Mouse (Mus musculus) right cerebral cortex, adult 18-20 months (tissue): Measurements from ENCODE around the gene Masp2.

Experiments used
- DNase-seq: peaks from one replicate; pipeline ENCODE4 v3.0.0; 2022; ENCODE audit warnings: mixed read lengths

Masp2 gene

DNA sequence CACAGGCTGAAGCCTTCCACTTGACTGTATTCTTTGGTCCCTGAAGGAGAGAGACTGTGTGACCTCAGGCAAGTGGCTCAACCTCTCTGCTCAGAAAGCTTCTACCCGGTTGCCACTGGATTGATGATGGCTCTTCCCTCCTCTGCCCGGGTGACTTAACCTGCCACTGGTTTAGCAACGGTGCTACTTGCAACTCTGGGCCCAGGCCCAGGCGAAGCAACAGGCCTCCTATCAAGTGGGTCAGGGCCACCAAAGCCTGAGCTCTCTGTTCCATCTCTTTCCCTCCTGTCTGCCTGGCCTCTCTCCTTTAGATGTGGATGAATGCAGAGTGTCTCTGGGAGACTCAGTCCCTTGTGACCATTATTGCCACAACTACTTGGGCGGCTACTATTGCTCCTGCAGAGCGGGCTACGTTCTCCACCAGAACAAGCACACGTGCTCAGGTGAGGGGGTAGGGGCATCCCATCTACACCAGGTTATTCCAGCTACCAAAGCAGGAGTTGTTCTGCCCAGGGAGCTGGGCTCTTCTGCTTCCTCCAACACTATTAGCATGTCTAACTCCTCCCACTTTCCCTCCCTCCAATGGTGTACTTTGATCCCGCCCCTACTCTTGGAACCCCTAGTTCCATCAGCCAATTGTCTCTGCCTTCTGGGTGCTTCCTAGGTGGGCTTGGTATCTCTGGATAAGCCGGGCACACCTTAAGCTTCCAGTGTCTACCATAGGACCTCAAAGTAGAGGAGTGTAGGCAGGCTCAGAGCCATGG lies 1.2 kb downstream of the Masp2 start:
- DNase-seq, result no peak

DNA sequence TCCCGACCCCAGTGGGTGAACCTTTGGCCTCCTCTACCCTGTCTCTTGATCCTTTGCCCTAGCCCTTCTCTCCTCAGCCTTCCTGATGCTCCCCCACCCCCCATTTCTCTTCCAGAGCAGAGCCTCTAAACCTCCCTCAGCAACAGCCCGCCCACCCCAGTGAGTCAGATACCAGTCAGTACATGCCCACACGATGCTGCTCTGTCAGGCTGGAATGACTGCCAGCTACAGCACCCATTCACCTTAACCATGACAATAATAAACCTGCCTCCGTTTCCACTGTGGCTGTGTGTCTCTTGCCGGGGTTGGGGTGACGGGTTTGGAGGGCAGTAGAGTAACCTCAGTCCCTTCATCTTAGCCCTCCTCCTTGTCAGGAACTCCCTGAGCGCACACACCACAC lies 1.8 kb downstream of the Masp2 start:
- DNase-seq, result peak; percentile 88

DNA sequence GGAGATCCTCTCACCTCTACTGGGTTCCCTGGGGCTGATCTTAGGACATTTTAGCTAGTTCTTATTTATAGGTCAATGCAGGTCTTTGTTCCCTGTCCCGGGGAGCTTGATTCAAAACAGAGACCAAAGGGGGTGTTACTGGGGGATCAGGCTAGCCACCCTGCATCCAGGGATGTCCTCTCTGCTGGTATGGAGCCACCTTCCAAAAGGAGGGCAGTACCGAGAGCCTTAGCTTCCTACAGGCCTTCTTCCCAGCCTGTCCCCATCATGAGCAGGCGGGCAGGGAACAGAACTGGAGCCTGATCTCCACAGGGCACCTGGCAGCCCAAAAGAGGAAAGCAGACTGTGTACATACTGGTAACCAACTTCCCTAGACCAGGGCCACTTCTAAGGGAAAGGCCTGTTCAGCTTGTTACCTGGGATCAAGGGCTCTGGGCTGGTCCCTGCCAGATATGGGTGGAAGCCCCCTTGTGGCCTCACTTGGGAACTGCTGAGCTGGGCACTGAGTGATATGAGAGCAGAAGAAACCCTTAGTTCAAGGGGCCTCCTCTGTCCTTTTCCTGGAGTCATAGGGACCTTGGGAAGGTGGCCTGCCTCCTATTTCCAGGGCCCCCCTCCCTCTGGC lies 2.3 kb downstream of the Masp2 start:
- no peak for DNase-seq

DNA sequence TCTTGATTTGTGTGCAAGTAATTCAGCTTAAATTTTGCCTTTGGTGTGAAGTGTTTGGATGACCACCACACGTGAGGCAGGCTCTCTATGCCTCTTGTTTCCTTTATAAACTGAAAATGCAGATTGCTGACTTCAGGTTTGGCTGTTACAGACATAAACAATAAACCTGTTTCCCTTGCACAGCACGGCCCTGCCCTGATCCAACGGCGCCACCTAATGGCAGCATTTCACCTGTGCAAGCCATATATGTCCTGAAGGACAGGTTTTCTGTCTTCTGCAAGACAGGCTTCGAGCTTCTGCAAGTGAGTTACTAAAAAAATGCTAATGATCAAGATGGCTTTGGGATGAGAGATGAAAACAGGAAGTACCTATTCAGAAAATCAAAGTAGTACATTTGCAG lies 5.4 kb downstream of the Masp2 start:
- peak; percentile 74 for DNase-seq

DNA sequence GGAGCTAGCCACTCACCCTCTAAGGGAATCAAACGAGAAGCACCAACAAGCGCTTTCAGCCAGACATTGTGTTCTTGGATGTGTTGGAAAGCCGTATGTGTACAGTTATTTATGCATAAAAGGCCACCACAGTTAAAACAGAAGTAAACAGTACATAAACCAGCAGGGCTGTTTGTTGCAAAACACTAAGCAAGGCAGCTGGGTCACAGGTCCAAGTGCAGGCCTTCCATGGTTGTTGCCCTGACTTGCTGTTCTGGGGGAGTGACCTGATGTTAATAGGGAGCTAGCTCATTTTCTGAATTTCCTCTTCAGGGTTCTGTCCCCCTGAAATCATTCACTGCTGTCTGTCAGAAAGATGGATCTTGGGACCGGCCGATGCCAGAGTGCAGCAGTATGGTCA lies 7.5 kb downstream of the Masp2 start:
- no peak for DNase-seq

DNA sequence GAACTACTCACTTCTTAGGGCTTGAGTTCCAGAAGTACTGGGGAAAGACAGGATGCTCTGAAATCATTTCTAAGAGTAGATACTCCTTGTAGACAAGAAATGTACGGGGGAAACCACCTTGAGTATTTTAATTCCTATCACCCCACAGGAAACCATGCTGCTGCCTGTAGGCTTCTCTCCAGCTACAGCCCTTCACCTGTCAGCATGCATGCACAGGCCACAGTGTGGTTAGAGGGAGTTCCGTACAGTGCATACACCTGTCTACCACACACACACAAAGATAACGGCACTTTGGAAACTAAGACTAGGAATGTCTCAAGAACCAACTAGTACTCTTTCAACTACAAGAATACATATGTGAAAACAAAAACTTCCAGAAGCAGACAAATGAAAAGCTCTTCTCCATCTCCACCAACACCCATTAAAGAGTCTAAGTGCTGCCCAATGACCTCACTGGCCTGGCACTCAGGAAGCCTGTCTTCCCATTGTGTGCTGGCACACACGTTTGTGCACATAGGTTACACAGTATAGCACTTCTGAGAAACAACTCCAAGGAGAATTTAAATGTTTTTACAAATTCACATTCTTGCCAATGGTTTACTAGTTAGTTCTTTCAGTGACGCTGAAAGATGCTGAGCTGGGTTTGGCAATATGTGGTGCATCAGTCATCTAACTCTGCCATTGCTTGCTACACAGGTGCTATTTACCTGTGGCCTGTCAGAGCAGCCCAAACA lies 8.4 kb downstream of the Masp2 start:
- DNase-seq, result no peak

DNA sequence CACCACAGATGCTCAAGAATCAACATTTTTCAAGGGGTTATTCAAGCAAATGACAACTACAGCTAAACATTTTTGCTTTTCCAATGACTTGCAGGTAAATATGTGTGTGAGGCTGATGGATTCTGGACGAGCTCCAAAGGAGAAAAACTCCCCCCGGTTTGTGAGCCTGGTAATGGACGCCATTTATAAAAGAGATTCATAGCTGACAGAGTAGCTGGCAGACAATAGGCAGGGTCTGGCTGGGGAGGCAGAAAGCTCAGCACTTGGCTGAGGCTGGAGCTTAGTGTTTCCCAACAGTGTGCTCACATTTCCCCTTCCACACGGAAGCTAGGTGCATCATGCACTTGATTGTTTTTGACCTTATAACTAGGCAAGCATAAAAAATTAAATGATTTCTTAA lies 10.2 kb downstream of the Masp2 start:
- DNase-seq, result no peak

DNA sequence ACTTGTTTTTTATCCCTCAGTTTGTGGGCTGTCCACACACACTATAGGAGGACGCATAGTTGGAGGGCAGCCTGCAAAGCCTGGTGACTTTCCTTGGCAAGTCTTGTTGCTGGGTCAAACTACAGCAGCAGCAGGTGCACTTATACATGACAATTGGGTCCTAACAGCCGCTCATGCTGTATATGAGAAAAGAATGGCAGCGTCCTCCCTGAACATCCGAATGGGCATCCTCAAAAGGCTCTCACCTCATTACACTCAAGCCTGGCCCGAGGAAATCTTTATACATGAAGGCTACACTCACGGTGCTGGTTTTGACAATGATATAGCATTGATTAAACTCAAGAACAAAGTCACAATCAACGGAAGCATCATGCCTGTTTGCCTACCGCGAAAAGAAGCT lies 11.4 kb downstream of the Masp2 start:
- no peak for DNase-seq

DNA sequence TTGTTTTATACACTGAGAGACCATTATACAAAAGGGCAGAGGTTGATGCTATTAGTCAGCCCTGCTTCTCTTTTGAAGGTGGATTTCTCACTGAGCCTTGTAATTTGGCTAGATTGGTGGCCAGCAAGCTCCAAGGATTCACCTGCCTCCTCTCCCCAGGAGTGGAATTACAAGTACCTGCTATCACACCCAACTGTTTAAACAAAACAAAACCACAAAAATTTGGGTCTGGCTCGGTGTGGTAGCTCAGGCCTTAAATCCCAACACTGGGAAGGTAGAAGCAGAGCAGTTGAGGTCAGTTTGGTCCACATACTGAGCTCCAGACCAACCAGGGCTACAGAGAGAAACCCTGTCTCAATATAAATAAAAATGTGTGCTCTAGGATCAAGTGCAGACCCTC lies 17.5 kb downstream of the Masp2 start:
- no peak for DNase-seq

DNA sequence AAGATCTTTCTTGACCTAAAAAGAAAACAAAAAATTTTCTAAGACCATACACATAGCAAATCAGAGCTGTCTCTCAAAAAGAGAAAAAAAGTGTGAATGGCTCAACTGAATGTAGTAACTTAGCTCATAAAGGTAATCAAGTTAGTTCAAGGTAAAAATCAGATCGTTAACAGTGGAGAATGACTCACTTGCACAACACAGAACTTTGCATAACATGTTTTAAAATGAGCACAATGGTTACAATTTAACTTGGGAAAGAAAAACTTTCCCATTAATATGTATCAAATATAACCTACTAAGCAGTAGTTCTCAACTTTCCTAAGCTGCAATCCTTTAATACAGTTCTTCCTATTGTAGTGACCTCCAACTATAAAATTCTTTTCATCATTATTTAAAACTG lies 18.4 kb downstream of the Masp2 start:
- DNase-seq, result no peak

DNA sequence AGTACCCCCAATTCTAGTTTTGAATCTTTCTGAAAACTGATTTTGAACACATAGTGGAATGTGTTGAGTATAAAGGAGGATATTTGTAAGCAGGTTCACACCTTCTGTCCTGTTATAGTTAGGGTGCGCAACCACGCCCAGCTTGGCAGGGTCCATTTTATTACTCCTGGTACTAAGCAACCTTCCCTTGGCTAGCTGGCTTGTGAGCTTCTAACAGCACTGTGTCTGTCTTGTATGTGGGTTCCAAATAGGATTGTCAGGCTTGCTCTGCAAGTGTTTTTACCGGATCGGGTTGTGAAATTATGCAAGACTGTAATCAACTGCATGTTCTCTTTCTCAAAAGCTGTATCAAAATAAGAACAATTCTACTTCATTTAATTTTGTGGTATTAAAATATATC lies 20.1 kb downstream of the Masp2 start:
- no peak for DNase-seq

DNA sequence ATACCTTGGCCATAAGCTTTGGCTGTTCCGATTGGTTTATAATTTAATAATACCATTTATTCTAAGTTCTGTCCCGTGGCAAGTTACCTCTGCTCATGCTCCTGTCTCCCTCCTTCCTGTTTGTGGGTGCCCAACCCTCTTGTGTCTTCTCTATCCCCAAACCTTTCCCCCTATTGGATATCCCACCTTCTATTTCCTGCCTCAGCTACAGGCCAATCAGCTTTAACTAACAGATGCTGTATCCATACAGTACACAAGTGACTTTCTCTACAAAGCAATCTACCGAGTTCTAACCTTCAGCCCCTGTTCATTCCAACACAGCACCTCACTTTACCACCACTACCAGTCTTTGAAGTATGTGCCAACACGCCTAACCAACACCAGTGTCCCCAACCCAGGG lies 21.3 kb downstream of the Masp2 start:
- no peak for DNase-seq

DNA sequence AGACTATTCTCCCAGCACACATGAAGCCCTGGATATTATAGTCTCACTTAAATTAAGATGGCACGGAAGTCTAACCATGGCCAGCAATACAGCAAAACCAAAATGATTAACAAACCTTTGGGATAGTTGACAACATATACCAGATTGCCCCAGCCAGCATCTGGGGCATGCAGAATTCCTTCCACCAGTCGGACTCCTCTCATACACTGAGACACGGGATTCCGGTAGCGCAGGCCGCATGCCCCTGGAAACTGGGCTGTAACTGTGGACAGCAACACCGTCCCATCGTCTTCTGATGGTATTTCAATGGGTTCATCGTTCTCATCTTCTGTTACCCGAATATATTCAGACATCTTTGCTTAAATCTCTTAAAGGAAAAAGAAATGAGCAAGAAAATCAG lies 22.7 kb downstream of the Masp2 start:
- no peak for DNase-seq

DNA sequence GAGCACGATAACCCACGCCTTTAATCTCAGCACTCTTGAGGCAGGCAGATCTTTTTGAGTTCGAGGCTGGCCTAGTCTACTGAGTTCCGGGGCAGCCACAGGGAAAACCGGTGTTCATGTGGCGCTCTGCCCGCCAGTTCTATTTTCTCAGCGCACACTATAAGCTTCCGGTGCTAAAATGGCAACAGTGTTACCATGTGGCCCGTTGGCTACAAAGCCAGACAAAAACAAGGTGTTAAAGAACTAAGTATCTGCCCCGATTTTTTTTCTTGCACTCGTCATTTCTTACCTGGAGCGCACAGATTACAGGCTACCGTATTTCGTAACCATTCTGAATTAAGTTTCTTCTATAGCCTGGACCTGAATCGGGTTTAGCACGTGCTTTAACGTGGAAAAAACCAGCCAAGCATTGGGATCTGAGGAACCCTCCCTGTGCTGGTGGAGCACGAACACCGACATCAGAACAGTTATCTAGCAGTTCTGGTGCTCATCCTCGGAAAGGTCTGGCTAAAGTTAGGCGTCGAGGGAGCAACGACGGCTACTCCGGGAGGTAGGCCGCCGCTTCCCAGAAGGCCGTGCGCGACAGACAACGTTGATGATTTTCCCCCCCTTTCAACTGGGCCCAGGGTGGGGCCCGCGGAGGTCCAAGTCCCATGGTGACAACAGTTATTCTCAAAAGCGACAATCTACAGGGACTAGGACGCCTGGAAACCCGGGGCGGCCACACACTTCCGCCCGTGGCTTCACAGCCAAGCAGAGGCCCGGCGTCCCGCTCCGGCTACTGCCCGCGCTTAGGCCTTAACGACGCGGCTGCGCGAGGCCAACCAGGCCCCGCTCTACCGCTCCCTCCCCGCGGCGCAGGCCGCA lies 23.6 kb downstream of the Masp2 start:
- DNase-seq, result peak; percentile 45

DNA sequence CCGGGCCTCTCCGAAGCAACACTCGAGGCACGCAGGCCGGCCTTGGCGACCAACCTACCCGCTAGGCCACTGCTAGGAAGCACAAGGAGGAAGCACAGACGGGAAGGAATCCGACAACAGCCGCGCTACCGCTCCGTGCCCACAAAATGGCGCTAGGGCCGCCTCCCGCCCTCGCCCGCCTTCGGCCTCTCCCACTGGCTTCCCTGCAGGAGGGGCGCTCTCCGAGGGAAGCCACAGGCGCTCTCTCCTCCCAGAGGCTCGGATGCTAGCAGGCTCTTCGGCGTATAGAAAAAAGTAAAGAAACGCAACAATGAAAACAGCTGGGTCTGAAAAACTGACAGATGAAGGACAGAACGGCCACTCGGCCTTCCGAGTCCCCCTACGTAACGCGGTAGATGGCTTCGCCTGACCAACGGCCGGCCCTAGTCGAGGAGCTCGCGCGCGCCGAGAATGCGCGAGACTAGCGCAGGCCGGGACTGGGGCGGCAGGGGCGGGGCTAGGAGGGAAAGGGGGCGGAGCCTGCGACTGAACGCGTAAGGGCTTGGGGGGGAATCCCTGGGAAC lies 24.4 kb downstream of the Masp2 start, which contains the start of gene Tardbp:
TSS of gene Tardbp (minus strand) at position 397 of the 563 bp plus-strand sequence.
- peak; percentile 95 for DNase-seq

DNA sequence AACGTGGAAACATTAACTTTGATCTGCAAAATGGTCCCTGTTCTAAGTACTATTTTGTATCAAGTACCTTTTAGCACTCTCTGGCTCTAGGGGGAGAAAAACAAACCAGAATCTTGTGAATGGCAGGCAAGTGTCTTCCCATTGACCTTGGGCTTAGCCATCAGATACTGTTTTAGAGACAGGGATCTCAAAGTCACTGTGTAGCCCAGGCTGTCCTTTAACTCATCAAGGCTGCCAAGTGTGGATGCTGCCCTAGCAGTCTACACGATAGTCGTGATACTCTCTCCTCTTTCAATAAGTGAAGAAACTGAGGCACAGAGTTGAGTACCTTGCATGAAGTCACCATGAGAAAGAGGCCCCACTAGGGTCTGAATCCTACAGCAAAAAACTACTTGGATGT lies 24.9 kb downstream of the Masp2 start:
- DNase-seq, result no peak

DNA sequence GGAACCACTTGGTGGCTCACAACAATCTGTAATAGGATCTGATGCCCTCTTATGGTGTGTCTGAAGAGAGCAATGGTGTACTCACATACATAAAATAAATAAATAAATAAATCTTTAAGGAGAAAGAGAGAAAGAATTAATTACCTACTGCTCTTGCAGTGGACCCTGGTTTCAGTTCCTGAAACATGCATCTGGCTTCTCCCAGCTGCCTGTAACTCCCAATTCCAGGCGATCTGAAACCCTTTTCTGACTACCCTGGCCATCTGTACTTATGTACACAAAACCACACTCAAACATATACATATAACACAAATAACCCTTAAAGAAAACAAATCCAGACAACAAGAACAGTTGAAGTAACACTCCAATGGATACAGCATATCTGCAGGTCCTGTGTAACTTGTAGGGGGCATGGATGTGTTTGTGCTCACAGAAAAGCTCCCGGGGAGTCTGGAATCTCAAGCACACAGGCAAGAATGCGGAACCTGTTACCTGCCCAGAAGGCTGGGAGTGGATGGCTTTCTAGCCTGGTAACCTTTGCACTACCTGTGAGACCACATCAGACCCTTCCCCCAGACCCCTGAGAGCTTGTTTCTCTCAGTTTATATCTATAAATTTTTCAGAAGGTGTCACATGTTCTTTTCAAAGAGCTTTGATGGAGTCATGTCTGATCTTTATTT lies 29.8 kb downstream of the Masp2 start:
- DNase-seq, result no peak

DNA sequence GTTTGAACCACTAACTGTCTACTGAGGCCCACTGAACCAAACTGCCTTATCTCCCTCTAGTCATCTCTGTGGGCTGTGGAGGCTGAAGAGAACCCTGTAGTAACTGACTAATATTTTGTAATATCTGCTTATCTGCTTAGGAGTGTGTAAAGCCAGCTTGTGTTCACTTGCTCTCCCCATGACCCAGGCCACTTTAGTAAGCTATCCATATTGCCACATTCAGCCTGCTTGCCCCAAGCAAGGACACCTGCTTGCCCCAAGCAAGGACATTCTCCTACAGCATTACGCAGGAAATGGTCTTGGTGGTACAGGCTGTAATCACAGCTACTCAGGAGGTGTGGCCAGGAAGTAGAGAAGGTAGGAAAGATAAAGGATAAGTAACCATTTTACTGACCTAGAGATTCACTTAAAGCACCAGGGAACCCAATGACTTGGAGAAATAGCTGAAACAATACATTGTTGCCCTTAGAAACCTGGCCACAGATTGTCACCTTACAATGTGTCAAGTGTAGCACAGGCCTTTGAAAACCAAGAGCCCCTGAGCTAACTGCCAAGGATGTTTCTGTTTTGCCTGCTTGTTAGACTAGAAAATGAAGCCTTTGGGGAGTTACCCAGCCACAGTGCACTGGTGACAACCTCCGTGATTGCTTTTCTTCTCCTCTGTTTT lies 31.2 kb downstream of the Masp2 start:
- no peak for DNase-seq

DNA sequence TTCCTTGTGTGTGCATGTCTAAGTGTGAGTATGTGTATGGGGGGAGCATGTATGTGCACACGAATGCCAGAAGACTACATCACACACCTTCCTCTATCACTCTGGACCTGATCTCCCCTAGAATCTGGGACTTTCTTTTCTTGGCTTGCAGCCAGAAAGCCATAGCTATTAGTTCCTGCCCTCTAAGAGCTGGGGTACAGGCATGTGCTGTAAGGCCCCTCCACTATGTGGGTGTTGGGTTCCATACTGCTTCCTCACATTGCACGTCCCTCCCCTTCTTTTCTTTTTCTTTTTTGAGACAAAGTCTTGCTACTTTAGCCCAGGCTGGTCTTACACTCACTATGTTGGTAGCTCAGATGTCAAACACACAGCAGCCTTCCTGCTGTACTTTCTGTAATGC lies 33.0 kb downstream of the Masp2 start:
- no peak for DNase-seq

DNA sequence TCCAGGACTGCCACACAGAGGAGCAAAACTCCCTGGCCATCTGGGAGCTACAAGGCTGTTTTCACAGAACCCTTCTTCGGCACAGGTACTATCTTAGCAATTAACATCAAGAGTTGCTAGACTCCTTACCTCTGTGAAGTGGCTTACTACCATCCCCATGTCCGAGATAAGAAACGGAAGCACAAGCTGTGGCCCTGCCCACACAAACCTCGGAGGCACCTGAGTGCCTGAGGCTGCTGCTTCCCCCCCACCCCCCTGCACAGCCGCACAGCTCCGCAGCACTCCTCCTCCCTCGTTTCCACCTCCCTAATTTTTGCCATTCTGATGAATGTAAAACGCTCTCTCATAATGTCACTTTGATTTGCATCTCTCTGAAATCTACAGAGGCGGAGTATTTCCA lies 35.9 kb downstream of the Masp2 start:
- DNase-seq, result no peak

DNA sequence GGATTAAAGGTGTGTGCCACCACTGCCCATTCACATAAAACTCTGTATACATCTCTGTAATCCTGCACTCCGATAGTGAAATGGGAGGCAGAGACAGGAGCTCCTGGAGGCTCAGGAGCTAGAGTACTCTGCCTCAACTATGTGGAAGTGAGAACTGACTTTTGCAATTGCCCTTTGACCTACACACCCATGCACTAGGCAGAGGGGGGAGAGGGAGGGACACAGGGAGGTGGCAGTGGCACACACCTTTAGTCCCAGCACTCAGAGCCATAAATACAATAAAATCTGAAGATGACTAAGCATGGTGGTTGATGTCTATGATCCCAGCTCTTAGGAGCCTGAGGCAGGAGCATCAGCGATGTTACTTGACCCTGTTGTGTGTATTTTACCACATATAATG lies 37.1 kb downstream of the Masp2 start:
- DNase-seq, result no peak

DNA sequence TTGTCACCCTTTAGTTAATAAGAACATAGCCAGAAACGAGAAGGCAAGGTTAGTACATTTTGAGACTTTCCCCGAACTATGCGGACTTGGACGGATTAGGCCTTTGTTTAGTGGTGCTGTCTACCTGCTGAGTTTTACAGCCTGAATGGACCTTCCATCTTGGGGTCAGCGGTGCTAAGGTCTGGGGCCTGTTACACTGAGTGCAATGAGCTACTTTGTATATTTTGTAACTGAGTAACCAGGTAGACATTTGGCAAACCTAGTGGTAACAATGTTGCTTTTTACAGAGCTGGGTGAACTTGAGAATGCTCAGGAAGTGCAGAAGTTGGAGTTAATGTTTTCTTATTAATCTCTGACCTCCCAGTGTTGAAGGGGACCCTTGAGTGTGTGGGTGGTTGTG lies 38.8 kb downstream of the Masp2 start:
- DNase-seq, result no peak
